Mouse (Mus musculus) E14TG2a.4 (cell line): ENCODE results near the gene Prrc2a.
A peak's percentile ranks its signal among the peaks of the same experiment; 100 is the strongest.
"Not testable (repeated sequence)": the region's sequence is repeated elsewhere in the genome, so short reads cannot be mapped to it uniquely, and the experiment has no call there.

Experiments used
- H3K27me3 ChIP-seq: 2 replicates; pipeline ENCODE4 v1.6.1; 2014; ENCODE audit warnings: low read length, control low read depth; ENCODE audit not compliant: insufficient read depth
- H3K36me3 ChIP-seq: 2 replicates; pipeline ENCODE4 v1.6.1; 2014; ENCODE audit warnings: low read length, control low read depth; ENCODE audit not compliant: insufficient read depth
- H3K4me1 ChIP-seq: replicated peaks from 2 replicates; pipeline ENCODE4 v1.6.1; 2014; ENCODE audit warnings: low read depth, low read length, control low read depth
- H3K4me3 ChIP-seq: replicated peaks from 2 replicates; pipeline ENCODE4 v1.5.1; 2014; ENCODE audit warnings: mild to moderate bottlenecking, low read length
- H3K9me3 ChIP-seq: 2 replicates; pipeline ENCODE4 v1.6.1; 2014; ENCODE audit warnings: low read length, control low read depth
- CTCF ChIP-seq: conservative IDR thresholded peaks from 2 replicates; pipeline ENCODE4 v1.5.1; 2014; ENCODE audit warnings: low read length
- NANOG ChIP-seq: IDR thresholded peaks from 2 replicates; pipeline ENCODE4 v1.6.1; 2014; ENCODE audit warnings: borderline replicate concordance, low read length, mixed read lengths
- POU5F1 ChIP-seq: IDR thresholded peaks from 2 replicates; pipeline ENCODE4 v1.6.1; 2014; ENCODE audit warnings: low read length, borderline replicate concordance

The Prrc2a gene

GRCm38 (mm10) chr17:35126206-35126611 is 38.5 kb downstream of the Prrc2a start, which contains the start of gene D17H6S53E:
Gene D17H6S53E (plus strand): TSS chr17:35126373.
- no peak for TF ChIP-seq CTCF
- TF ChIP-seq POU5F1: no peak
- TF ChIP-seq NANOG: no peak
- H3K4me1 ChIP-seq: peaks cover 54% of the 10 kb centered on the region
- H3K4me3 ChIP-seq: peak within 1 kb of the TSS; percentile 75
- no peaks in the 10 kb centered on the region for H3K9me3 ChIP-seq
- H3K36me3 ChIP-seq: peaks cover 29% of the 10 kb centered on the region
- H3K27me3 ChIP-seq: peaks cover 12% of the 10 kb centered on the region

- TF ChIP-seq NANOG (no peak), CTCF (no peak), POU5F1 (no peak)
- no peaks in the 10 kb centered on the region for H3K9me3 ChIP-seq
- peaks cover 48% of the 10 kb centered on the region for H3K4me1 ChIP-seq
- peaks cover 12% of the 10 kb centered on the region for H3K27me3 ChIP-seq
- H3K4me3 ChIP-seq: peak overlapping the region; percentile 75; the same call in 1 of the 2 replicates
- H3K36me3 ChIP-seq: peaks cover 29% of the 10 kb centered on the region
Observed at GRCm38 (mm10) chr17:35125578-35125977, 39.1 kb downstream of the Prrc2a start.

GRCm38 (mm10) chr17:35125081-35125480 is 39.6 kb downstream of the Prrc2a start:
- Histone ChIP-seq H3K27me3 (peaks cover 12% of the 10 kb centered on the region), H3K4me1 (peaks cover 48% of the 10 kb centered on the region), H3K36me3 (peaks cover 30% of the 10 kb centered on the region), H3K4me3 (0 out of 2 replicates have a peak overlapping the region, but pooled peaks have one; percentile 75), H3K9me3 (no peaks in the 10 kb centered on the region)
- TF ChIP-seq CTCF: no peak
- TF ChIP-seq NANOG: no peak
- TF ChIP-seq POU5F1: no peak

- not testable (repeated sequence) for H3K9me3 ChIP-seq, H3K4me3 ChIP-seq
- H3K36me3 ChIP-seq: peaks cover 37% of the 10 kb centered on the region
- H3K4me1 ChIP-seq: peaks cover 52% of the 10 kb centered on the region
- H3K27me3 ChIP-seq: peaks cover 12% of the 10 kb centered on the region
Observed at GRCm38 (mm10) chr17:35124261-35124896, 40.3 kb downstream of the Prrc2a start.

DNA sequence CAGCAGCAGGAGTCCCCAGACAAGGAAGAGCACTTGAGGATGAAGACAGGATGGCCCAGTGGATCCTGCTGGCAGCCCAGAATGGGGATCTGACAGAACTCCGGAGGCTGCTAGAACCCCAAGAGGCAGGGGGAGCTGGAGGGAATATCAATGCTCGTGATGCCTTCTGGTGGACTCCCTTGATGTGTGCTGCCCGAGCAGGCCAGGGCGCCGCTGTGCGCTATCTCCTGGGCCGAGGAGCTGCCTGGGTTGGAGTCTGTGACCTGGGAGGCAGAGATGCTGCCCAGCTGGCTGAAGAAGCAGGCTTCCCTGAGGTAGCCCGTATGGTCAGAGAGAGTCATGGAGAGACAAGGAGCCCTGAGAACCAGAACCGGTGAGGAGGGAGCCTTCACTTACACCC is 41.4 kb downstream of the Prrc2a start:
- peaks cover 48% of the 10 kb centered on the region for H3K36me3 ChIP-seq
- H3K27me3 ChIP-seq: peaks cover 12% of the 10 kb centered on the region
- peaks cover 59% of the 10 kb centered on the region for H3K4me1 ChIP-seq
- not testable (repeated sequence) for H3K4me3 ChIP-seq, H3K9me3 ChIP-seq

GRCm38 (mm10) chr17:35121871-35122303 is 42.8 kb downstream of the Prrc2a start, which contains the start of gene Csnk2b:
Gene Csnk2b (minus strand): TSS chr17:35122053.
- Histone ChIP-seq H3K4me1 (peaks cover 57% of the 10 kb centered on the region), H3K36me3 (peaks cover 58% of the 10 kb centered on the region), H3K27me3 (peaks cover 5% of the 10 kb centered on the region), H3K9me3 (no peaks in the 10 kb centered on the region), H3K4me3 (peak within 1 kb of the TSS; percentile 98)
- TF ChIP-seq POU5F1: no peak
- TF ChIP-seq CTCF: no peak
- TF ChIP-seq NANOG: no peak

DNA sequence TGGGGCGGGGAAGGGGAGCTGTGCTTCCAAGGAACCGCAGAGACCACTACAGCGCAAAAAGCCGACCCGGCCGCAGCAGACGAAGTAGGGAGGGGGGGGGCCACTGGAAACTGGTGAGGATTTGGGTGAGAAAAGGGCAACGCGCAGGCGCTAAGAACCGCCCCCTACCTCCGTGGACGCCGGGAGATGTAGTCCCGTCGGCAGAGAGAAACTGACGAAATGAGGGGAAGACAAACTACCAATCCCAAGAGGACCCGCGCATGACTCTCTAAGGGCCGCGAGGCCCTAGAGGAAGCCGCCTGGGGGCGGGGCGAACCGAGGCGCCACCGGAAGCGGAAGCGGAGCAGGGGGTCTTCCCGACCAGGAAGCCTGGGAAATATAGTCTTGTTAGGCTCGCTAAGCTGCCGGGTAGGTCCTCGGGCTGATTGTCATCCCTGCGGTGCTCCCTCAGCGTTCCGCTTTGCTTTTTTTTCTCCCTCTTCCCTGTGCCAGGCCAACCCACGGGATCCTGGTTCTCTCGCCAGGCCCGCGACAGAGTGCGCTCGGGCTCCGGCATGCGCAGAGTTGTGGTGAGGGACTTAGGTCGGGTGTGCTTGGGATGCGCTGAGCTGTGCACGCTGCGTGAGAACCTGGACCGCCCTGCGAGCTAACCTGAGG is 43.4 kb downstream of the Prrc2a start, which contains the start of gene Gpank1:
Gene Gpank1 (plus strand): TSS at position 313 of the 657 bp plus-strand sequence.
- no peak for TF ChIP-seq CTCF
- TF ChIP-seq NANOG: no peak
- TF ChIP-seq POU5F1: no peak
- Histone ChIP-seq H3K4me1 (peaks cover 55% of the 10 kb centered on the region), H3K27me3 (no peaks in the 10 kb centered on the region), H3K36me3 (peaks cover 63% of the 10 kb centered on the region), H3K4me3 (peak within 1 kb of the TSS; percentile 98), H3K9me3 (no peaks in the 10 kb centered on the region)

GRCm38 (mm10) chr17:35120745-35121142 is 44.0 kb downstream of the Prrc2a start:
- H3K4me3 ChIP-seq: peak overlapping the region; percentile 98
- H3K9me3 ChIP-seq: no peaks in the 10 kb centered on the region
- peaks cover 60% of the 10 kb centered on the region for H3K4me1 ChIP-seq
- no peak for TF ChIP-seq NANOG
- TF ChIP-seq POU5F1: no peak
- TF ChIP-seq CTCF: no peak
- H3K27me3 ChIP-seq: no peaks in the 10 kb centered on the region
- peaks cover 68% of the 10 kb centered on the region for H3K36me3 ChIP-seq
